Mouse (Mus musculus): Measurements from ENCODE around the gene Vhl. TPM values are rescaled to one million over a fixed set of nuclear protein-coding genes. Genes with fewer than 3 reads are reported as not detected.
A peak's percentile ranks its signal among the peaks of the same experiment; 100 is the strongest.
"Not testable (repeated sequence)": the region's sequence is repeated elsewhere in the genome, so short reads cannot be mapped to it uniquely, and the experiment has no call there.

The Vhl gene
- total RNA-seq, 4 experiments from 2014 or later, result 29.5 to 34.0 (median 32.1) TPM

- peak; percentile 55 for DNase-seq
These were observed 37.8 kb downstream of the Vhl start for GRCm38 (mm10) chr6:113661353-113662241.

- no peak for DNase-seq
These were observed 39.4 kb downstream of the Vhl start for GRCm38 (mm10) chr6:113662964-113663700.

DNA sequence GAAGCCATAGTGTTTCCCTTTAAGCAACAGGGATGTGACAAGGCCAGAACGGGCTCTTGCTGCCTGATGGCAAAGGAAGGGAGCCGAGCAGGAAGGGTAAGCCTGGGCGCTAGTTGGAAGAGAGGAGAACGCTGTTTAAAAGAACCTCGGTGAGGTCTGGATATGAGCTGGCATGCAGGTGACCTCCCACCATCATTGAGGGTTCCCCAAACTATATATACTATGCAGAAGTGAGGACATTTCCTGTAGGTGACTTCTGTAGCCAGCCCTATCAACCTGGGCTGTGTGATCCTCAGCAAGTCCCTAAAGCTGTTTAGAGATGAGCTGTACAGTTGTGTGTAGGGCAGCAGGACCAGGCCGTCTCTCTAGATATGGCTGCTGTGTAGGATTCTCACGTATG, 40.5 kb downstream of the Vhl start:
- no peak for DNase-seq

DNA sequence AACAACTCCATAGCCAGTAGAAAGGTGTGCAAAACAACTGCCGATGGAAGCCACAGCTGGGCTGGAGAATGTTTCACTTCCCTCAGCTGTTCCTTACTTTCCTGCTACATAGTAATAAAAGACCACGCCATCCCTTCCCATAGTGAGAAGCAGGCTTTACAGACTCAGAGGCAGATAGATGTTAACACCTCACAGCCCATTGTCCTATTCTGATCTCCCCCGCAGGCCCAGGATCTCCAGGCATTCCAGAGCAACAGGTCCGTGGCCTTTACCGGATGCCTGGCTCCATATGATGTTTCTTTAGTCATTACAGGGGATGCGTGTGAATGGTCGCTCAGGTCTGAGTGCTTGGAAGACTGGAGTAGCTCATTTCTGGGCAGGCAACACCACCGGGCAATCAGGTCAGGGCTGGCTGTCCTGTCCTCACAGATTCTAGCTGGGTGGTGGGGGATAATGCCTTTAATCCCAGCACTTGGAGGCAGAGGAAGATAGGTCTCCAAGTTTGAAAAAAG, 43.9 kb downstream of the Vhl start:
- no peak for DNase-seq

DNA sequence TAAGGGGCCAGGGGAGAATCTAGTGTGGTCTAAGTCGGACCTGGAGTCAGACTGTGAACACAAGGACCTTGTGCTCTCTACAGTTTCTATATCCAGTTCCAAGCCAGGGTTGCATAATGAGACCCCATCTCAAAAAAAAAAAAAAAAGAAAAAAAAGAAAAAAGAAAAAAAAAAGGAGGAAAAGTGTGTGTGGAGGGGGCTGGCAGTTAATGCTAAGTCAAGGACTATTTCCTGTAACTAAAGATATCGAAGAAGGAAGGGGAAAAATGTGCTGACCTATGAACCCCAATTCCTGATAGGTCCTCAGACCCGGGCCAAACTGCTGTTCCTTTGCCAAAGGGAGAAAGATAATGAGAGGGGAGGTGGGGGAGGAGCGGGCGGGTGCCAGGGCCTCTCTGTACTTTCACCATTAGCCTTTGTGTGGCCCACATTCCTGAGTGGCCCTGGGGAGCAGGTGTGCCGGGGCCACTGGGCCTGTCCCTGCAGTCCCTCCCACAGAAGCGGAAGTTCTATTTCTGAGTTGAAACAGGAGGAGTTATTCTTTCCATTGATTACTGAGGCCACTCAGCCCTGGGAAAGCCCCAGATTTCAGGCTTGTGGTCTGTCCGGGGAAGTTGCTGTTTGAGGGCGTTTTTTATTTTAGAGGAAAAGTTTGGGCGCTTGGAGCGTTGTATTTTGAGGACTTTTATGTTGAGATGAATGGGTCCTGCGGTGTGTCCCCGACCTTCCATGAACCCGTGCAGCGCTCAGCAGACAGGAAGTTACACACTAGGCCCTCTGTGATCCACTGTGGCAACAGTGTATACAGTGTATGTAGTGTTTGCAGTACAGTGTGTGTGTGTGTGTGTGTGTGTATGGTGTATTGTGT, 44.8 kb downstream of the Vhl start:
- DNase-seq, result no peak

DNA sequence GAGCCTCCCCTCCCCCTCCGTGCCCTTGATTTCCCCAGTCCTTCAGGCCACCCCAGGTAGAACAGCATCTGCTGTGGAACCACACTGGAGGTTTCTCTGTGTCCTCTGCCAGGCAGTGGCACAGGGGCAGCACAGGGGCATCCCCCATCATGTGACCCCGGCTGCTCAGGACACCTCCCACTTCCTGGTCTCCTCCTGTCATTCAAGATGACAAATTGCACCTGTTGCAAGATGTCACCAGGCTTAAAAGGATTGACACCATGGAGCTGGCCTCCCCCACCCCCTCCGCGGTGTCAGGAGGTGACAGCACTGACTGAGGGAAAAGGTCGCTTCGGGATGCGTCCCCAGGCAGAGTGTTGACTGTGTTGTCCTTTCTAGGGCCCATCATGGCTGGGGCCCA, 46.1 kb downstream of the Vhl start:
- no peak for DNase-seq

DNA sequence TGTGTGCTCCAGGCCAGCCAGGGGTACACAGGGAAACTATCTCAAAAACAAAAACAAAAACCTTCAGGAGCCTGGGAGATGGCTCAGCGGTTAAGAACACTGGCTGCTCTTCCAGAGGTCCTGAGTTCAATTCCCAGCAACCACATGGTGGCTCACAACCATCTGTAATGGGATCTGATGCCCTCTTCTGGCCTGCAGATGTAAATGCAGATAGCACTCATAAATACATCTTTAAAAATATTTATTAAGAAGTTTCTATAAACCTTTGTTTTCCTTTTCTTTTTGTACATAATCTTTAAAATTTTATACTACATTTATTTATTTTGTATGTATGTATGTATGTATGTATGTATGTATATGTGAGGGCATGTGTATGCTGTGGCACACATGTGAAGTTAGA, 48.3 kb downstream of the Vhl start:
- DNase-seq, result not testable (repeated sequence)

DNA sequence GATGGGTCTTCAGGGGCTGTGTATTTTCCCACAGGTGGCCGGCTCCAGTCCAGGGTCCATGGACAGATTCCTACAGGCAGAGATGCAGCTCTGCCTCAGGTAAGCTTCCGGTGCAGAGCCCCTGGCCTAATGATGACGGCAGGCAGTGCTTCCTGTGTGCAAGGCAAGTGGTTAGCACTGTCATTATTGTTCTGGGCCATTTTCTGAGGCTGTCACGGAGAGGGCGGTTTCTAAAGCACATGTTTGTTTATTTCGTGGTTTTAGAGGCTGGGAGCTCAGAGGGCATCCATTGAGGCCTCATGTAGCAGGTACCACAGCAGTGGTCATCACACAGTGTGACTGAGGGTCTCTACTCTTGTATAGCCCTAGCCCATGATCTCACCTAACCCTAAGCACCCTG, 49.2 kb downstream of the Vhl start:
- DNase-seq, result no peak

- no peak for DNase-seq
These were observed 51.5 kb downstream of the Vhl start for GRCm38 (mm10) chr6:113675234-113675633.

DNA sequence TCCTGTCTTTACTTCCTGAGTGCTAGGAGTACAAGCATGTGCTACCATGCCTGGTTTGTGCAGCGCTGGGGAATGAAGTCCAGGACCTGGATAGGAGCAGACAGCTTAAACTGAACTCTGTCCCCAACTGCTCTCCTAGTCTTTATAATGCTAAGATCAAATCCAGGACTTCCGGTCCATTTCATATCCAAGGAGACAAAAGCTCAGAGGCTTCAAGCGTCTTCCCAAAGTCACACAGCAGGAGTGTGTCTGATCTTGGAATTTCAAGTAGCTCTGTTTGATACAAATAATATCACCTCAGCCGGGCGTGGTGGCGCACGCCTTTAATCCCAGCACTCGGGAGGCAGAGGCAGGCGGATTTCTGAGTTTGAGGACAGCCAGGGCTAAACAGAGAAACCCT, 52.2 kb downstream of the Vhl start:
- DNase-seq, result no peak

GRCm38 (mm10) chr6:113677070-113677734, 53.4 kb downstream of the Vhl start:
- DNase-seq, result no peak

DNA sequence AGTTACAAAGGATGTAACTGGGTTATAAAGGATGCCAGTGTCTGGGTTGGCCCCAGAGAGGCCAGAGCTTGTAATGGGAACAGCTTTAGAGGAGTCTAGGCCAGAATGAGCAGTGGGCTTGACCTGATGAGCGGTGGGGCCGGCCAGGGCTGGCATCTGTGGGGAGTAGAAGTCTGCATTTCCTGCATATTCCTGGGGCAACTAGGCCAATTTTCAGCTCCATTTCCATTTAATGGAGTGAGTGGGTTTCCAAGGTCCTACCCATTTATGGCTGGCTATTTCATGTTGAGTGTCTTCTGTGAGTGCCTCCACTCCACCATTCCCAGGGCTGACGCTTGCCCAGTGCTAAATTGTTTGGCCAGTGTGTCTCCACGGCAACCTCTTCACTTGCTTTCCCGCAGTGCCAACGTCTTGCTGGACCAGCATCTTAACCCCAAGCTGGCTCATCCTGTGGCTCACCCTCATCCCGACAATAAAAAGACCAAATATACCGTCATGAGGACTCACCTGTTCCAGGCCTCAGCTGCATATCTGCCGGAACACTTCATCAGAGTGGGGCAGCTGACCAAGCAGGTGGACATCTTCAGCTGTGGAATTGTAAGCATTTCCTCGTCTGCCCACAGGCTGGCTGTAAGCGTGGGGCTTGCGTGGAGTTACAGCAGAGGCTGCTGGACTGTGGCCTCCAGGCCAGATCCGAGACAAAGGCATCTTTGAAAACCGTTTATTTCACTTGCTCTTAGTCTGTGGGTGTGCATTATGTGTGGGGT, 54.7 kb downstream of the Vhl start:
- no peak for DNase-seq

GRCm38 (mm10) chr6:113679993-113680566, 56.3 kb downstream of the Vhl start:
- DNase-seq, result no peak

Other genes with a start within 250 kb of the Vhl start
- gene Tada3, start 246.1 kb upstream of the Vhl start, total RNA-seq (2022), result 10 to 100 TPM; 39.3 to 47.1 (median 43.4) TPM
- gene Arpc4, start 245.8 kb upstream of the Vhl start, total RNA-seq (2022), result 100 to 1,000 TPM; 199 to 228 (median 204) TPM
- gene Ttll3, start 234.7 kb upstream of the Vhl start, total RNA-seq (2022), result 1 to 10 TPM; 2.6 to 7.4 (median 3.9) TPM
- 10 to 100 TPM in 3 of 4 experiments, 1 to 10 TPM in 1; 7.6 to 13.8 (median 11.6) TPM for gene Rpusd3, start 204.6 kb upstream of the Vhl start, total RNA-seq (2022)
- 100 to 1,000 TPM; 185 to 405 (median 283) TPM for gene Cidec, start 188.2 kb upstream of the Vhl start, total RNA-seq (2022)
- 10 to 100 TPM; 40.6 to 52.5 (median 46.4) TPM for gene Jagn1, start 181.4 kb upstream of the Vhl start, total RNA-seq (2022)
- 1 to 10 TPM in 3 of 4 experiments, under 1 TPM in 1; 0.74 to 1.9 (median 1.1) TPM for gene Il17re, start 165.5 kb upstream of the Vhl start, total RNA-seq (2022)
- 10 to 100 TPM; 17.5 to 29.1 (median 24.0) TPM for gene Il17rc, start 152.5 kb upstream of the Vhl start, total RNA-seq (2022)
- 10 to 100 TPM; 60.8 to 69.9 (median 67.4) TPM for gene Creld1, start 140.7 kb upstream of the Vhl start, total RNA-seq (2022)
- under 1 TPM; 0.20 to 0.40 (median 0.31) TPM for gene Prrt3, start 122.0 kb upstream of the Vhl start, total RNA-seq (2022)
- gene Emc3, start 92.3 kb upstream of the Vhl start, total RNA-seq (2022), result 100 to 1,000 TPM in 1 of 4 experiments, 10 to 100 TPM in 3; 81.3 to 119 (median 96.3) TPM
- 1 to 10 TPM in 2 of 4 experiments, under 1 TPM in 2; 0.35 to 2.0 (median 0.88) TPM for gene Fancd2, start 92.3 kb upstream of the Vhl start, total RNA-seq (2022)
- gene Fancd2os, start 23.2 kb upstream of the Vhl start, total RNA-seq (2022), result under 1 TPM in 1 of 4 experiments, not detected in 3; 0.35 TPM
- 100 to 1,000 TPM; 180 to 239 (median 200) TPM for gene Brk1, start 19.2 kb upstream of the Vhl start, total RNA-seq (2022)
- gene Irak2, start 14.5 kb downstream of the Vhl start, total RNA-seq (2022), result 10 to 100 TPM; 11.8 to 38.3 (median 22.4) TPM
- gene Tatdn2, start 73.1 kb downstream of the Vhl start, total RNA-seq (2022), result 10 to 100 TPM; 56.1 to 74.8 (median 64.0) TPM
- 1 to 10 TPM in 1 of 4 experiments, not detected in 3; 1.4 TPM for gene Ghrl, start 95.9 kb downstream of the Vhl start, total RNA-seq (2022)
- 100 to 1,000 TPM; 117 to 146 (median 124) TPM for gene Sec13, start 116.8 kb downstream of the Vhl start, total RNA-seq (2022)